Mouse (Mus musculus) kidney, adult 2 months (tissue): Measurements from ENCODE around the gene Pde4d.

Experiments used
- CTCF ChIP-seq: fragments of 200-500 bp; conservative IDR thresholded peaks from 2 replicates; pipeline ENCODE4 v1.5.1; 2011; ENCODE audit warnings: low read depth, mild to moderate bottlenecking, control low read depth, low read length, moderate library complexity, mixed read lengths; ENCODE audit not compliant: insufficient read depth, insufficient read length
- POLR2A ChIP-seq: fragments of 200-500 bp; IDR thresholded peaks from one replicate; pipeline ENCODE4 v1.6.1; 2011; ENCODE audit warnings: low read depth, low read length, control low read depth

DNA sequence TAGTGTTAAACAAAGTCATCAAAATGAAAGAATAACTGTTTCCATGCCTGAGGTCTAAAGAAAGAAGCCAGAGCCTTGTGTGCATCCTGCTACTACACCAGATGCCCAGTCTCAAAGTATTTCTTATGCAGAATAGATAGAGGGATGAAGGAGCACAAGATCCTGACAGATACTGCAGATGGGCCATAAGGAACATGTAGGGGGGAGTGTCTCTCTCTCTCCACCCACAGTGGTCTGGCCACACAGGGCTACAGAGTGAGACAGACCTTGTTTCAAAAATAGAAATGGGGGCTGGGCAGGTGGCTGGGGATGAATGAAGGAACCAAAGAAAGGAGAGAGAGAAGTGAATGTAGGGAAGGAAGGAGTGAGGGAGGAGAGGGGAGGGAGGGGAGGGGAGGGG lies 1188.5 kb downstream of the Pde4d start:
- TF ChIP-seq POLR2A (no peak), CTCF (no peak)
